8 mouse cellular contexts compared by ENCODE assay signal in genomic region chr9:63958337-63959030, GRCm38 (mm10).
DNase-seq lines count a peak whose midpoint lies in the region; ATAC-seq lines count a peak whose summit lies in the region.

No protein-coding gene starts in this region.

- H3K4me3 ChIP-seq in forebrain, embryonic 12.5 days (replicated peaks) = no peak overlapping the region
- no peak overlapping the region for H3K4me3 ChIP-seq in hindbrain, embryonic 15.5 days
- no peak overlapping the region for H3K4me3 ChIP-seq in liver, embryonic 11.5 days (ENCODE audit: low read depth, low read length)

- DNase-seq in heart, adult 18-20 months = peak; percentile 79 to 82
- DNase-seq in heart, adult 8-10 months (ENCODE audit: low spot score) = no peak
- no peak for DNase-seq in liver, embryonic 11.5 days (ENCODE audit: low spot score)
- peak; percentile 58 for DNase-seq in ovary, postnatal 10 days (ENCODE audit: low spot score)

- peaks cover 3% of the 10 kb centered on the region; the same call in 1 of the 2 replicates for H3K36me3 ChIP-seq in forebrain, embryonic 12.5 days (replicated peaks)
- no peaks in the 10 kb centered on the region for H3K36me3 ChIP-seq in hindbrain, embryonic 15.5 days
- no peaks in the 10 kb centered on the region; the same call in 1 of the 2 replicates for H3K36me3 ChIP-seq in liver, embryonic 11.5 days (ENCODE audit: control insufficient read depth, insufficient read depth, low read length)

- H3K9me3 ChIP-seq in forebrain, embryonic 12.5 days = no peaks in the 10 kb centered on the region
- no peaks in the 10 kb centered on the region for H3K9me3 ChIP-seq in hindbrain, embryonic 15.5 days
- no peaks in the 10 kb centered on the region for H3K9me3 ChIP-seq in liver, embryonic 11.5 days (ENCODE audit: control insufficient read depth, low read length)

- 0 out of 2 replicates have a peak, but pooled peaks have one; percentile 4 for ATAC-seq in forebrain, embryonic 12.5 days (ENCODE audit: low FRiP score)
- ATAC-seq in hindbrain, embryonic 15.5 days (ENCODE audit: low FRiP score, low read depth) = peak; percentile 35; the same call in 1 of the 2 replicates
- no peak for ATAC-seq in liver, embryonic 11.5 days (replicated peaks; ENCODE audit: low FRiP score)
- no peak for ATAC-seq in granulocyte monocyte progenitor cell, adult 5-6 weeks (replicated peaks; ENCODE audit: poor library complexity, severe bottlenecking)
- no peak for ATAC-seq in erythroid progenitor cell, adult 5-6 weeks (replicated peaks; ENCODE audit: low FRiP score, poor library complexity, severe bottlenecking)

- peaks cover 43% of the 10 kb centered on the region for H3K4me1 ChIP-seq in forebrain, embryonic 12.5 days
- H3K4me1 ChIP-seq in hindbrain, embryonic 15.5 days (replicated peaks) = peaks cover 40% of the 10 kb centered on the region
- peaks cover 58% of the 10 kb centered on the region for H3K4me1 ChIP-seq in liver, embryonic 11.5 days (replicated peaks; ENCODE audit: control insufficient read depth, insufficient read depth, low read length)

- no peak overlapping the region for H3K9ac ChIP-seq in forebrain, embryonic 12.5 days
- H3K9ac ChIP-seq in hindbrain, embryonic 15.5 days = no peak overlapping the region
- H3K9ac ChIP-seq in liver, embryonic 11.5 days (ENCODE audit: low read depth, low read length) = no peak overlapping the region

- WGBS in forebrain, embryonic 12.5 days = 12% methylated on average over 15 of the region's 15 CpGs
- WGBS in hindbrain, embryonic 15.5 days = 18% methylated on average over 15 of the region's 15 CpGs
- 39% methylated on average over 15 of the region's 15 CpGs for WGBS in liver, embryonic 11.5 days

- peaks cover 10% of the 10 kb centered on the region; the same call in 1 of the 2 replicates for H3K27me3 ChIP-seq in forebrain, embryonic 12.5 days
- H3K27me3 ChIP-seq in hindbrain, embryonic 15.5 days = no peaks in the 10 kb centered on the region
- H3K27me3 ChIP-seq in liver, embryonic 11.5 days (replicated peaks; ENCODE audit: control insufficient read depth, insufficient read depth, low read length) = no peaks in the 10 kb centered on the region

- H3K4me2 ChIP-seq in forebrain, embryonic 12.5 days = no peak overlapping the region
- H3K4me2 ChIP-seq in hindbrain, embryonic 15.5 days = 0 out of 2 replicates have a peak overlapping the region, but pooled peaks have one; percentile 16
- no peak overlapping the region for H3K4me2 ChIP-seq in liver, embryonic 11.5 days

- peak overlapping the region; percentile 80 for H3K27ac ChIP-seq in forebrain, embryonic 12.5 days
- peak overlapping the region; percentile 55 for H3K27ac ChIP-seq in hindbrain, embryonic 15.5 days (replicated peaks)
- peak overlapping the region; percentile 13; the same call in 1 of the 2 replicates for H3K27ac ChIP-seq in liver, embryonic 11.5 days (ENCODE audit: low read depth, low read length)

Comparison
In these comparisons a context has a peak if more than half of its experiments do, and no peak if none do; other contexts are left out.
1. DNase-seq: peak in heart, adult 18-20 months (2 of 2) and ovary, postnatal 10 days (single experiment); none in heart, adult 8-10 months (single experiment) and liver, embryonic 11.5 days (single experiment).
2. ATAC-seq: peak in forebrain, embryonic 12.5 days (single experiment) and hindbrain, embryonic 15.5 days (single experiment); none in liver, embryonic 11.5 days (single experiment), granulocyte monocyte progenitor cell, adult 5-6 weeks (single experiment) and erythroid progenitor cell, adult 5-6 weeks (single experiment).
3. H3K27ac ChIP-seq: peak in every context shown above with its lines; median percentile 80 in forebrain, embryonic 12.5 days; 55 in hindbrain, embryonic 15.5 days; 13 in liver, embryonic 11.5 days.